ENCODE assay signal across 14 mouse cellular contexts in the genomic region with DNA sequence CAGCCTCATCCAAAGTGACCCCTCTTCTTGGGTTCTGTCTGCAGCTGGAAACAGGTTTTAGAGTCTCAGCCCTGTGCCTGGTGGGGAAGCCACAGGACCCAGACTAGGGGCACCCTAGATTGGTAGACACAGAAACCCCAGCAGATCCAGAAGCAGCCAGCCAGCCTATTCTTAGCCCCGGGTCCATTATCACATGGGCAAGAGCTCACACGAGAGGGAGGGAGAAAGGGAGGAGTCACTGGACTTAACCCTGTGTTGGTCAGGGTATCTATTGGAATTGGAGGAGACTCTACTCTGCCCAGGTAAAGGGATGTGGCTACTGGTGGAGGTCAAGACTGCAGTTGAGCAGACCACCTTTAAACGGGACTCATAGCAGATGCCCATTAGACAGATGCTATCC.
DNase-seq lines count a peak whose midpoint lies in the region; ATAC-seq and TF ChIP-seq lines count a peak whose summit lies in the region.
"Had no signal": no experiment of that assay in that cellular context is flagged by ENCODE, and none has a peak within 500 bp of the region (broad histone marks: within the 10 kb centered on the region; RNA-seq: fewer than 3 reads in every experiment).

No protein-coding gene starts in this region.

- H3K9ac ChIP-seq in heart, embryonic 14.5 days (ENCODE audit: low read length), result peak overlapping the region; percentile 12; the same call in 1 of the 2 replicates
- H3K9ac ChIP-seq in lung, postnatal 0 days (replicated peaks; ENCODE audit: low read depth), result no peak overlapping the region
- H3K9ac ChIP-seq in heart, postnatal 0 days (replicated peaks; ENCODE audit: low read depth, low read length), result no peak overlapping the region

- DNase-seq in heart, adult 11 months, result no peak
- no peak for DNase-seq in lung, postnatal 0 days (ENCODE audit: low spot score)
- no peak for DNase-seq in lung, postnatal 36 days
- peak; percentile 72 for DNase-seq in heart, postnatal 0 days (ENCODE audit: low spot score)
- peak; percentile 38 for DNase-seq in yolk sac, embryonic 10.5 days (ENCODE audit: low spot score)
- no peak for DNase-seq in embryo, embryonic 9.5 days (ENCODE audit: extremely low spot score)
- no peak for DNase-seq in urinary bladder, postnatal 14 days (ENCODE audit: low spot score)
- DNase-seq: cerebellum, adult 2 months; kidney, postnatal 36 days; right cerebral cortex, adult 18-20 months; thymus, postnatal 4 days had no signal

- H3K27ac ChIP-seq in heart, embryonic 14.5 days (replicated peaks in 1 of 2; ENCODE audit: control insufficient read depth in 1 of 2, insufficient read depth in 1 of 2, low read depth in 2 of 2, low read length in 2 of 2), result peak overlapping the region; percentile 84 to 92
- peak overlapping the region; percentile 62; the same call in 1 of the 2 replicates for H3K27ac ChIP-seq in lung, postnatal 0 days (ENCODE audit: low read length)
- H3K27ac ChIP-seq in heart, postnatal 0 days (ENCODE audit: low read depth), result peak overlapping the region; percentile 74

- no peak overlapping the region for H3K4me3 ChIP-seq in heart, embryonic 14.5 days (ENCODE audit: control insufficient read depth in 1 of 2, insufficient read depth in 1 of 2, low read depth in 1 of 2, low read length in 2 of 2)
- no peak overlapping the region for H3K4me3 ChIP-seq in lung, postnatal 0 days (ENCODE audit: low read depth, low read length)
- H3K4me3 ChIP-seq in heart, postnatal 0 days (ENCODE audit: low read depth, low read length), result no peak overlapping the region

- H3K36me3 ChIP-seq in heart, embryonic 14.5 days (ENCODE audit: control insufficient read depth, insufficient read depth, low read length), result no peaks in the 10 kb centered on the region
- H3K36me3 ChIP-seq in lung, postnatal 0 days (ENCODE audit: insufficient read depth, low read length), result no peaks in the 10 kb centered on the region
- no peaks in the 10 kb centered on the region for H3K36me3 ChIP-seq in heart, postnatal 0 days (replicated peaks; ENCODE audit: control insufficient read depth, insufficient read depth, low read length)

- 15% methylated on average over 3 of the region's 3 CpGs for WGBS in heart, embryonic 14.5 days
- whole genome bisulfite sequencing in lung, postnatal 0 days, result 24% methylated on average over 3 of the region's 3 CpGs
- WGBS in heart, postnatal 0 days, result 15% methylated on average over 3 of the region's 3 CpGs

- peaks cover 76 to 85% of the 10 kb centered on the region in 2 experiments for H3K4me1 ChIP-seq in heart, embryonic 14.5 days (ENCODE audit: control insufficient read depth in 2 of 2, insufficient read depth in 2 of 2, low read length in 2 of 2)
- H3K4me1 ChIP-seq in lung, postnatal 0 days (ENCODE audit: insufficient read depth, low read depth, low read length), result peaks cover 4% of the 10 kb centered on the region; the same call in 1 of the 2 replicates
- H3K4me1 ChIP-seq in heart, postnatal 0 days (ENCODE audit: control insufficient read depth, insufficient read depth), result peaks cover 58% of the 10 kb centered on the region

- no peak for TF ChIP-seq EP300 in lung, postnatal 0 days (IDR thresholded peaks at IDR 0.05)
- no peak for TF ChIP-seq EP300 in heart, postnatal 0 days (IDR thresholded peaks at IDR 0.05; ENCODE audit: low read depth)

- H3K4me2 ChIP-seq in heart, embryonic 14.5 days (ENCODE audit: low read length), result peak overlapping the region; percentile 40
- no peak overlapping the region for H3K4me2 ChIP-seq in lung, postnatal 0 days (replicated peaks; ENCODE audit: low read depth, low read length)
- H3K4me2 ChIP-seq in heart, postnatal 0 days (ENCODE audit: low read depth, low read length), result 0 out of 2 replicates have a peak overlapping the region, but pooled peaks have one; percentile 5

- H3K9me3 ChIP-seq in heart, embryonic 14.5 days (ENCODE audit: control insufficient read depth, low read length), result no peaks in the 10 kb centered on the region
- H3K9me3 ChIP-seq in lung, postnatal 0 days (ENCODE audit: low read length), result no peaks in the 10 kb centered on the region
- H3K9me3 ChIP-seq in heart, postnatal 0 days (replicated peaks; ENCODE audit: control insufficient read depth, low read length), result no peaks in the 10 kb centered on the region

- no peaks in the 10 kb centered on the region for H3K27me3 ChIP-seq in heart, embryonic 14.5 days (ENCODE audit: control insufficient read depth, insufficient read depth, low read length)
- no peaks in the 10 kb centered on the region for H3K27me3 ChIP-seq in lung, postnatal 0 days (replicated peaks; ENCODE audit: insufficient read depth, low read length)
- no peaks in the 10 kb centered on the region for H3K27me3 ChIP-seq in heart, postnatal 0 days (ENCODE audit: control insufficient read depth, insufficient read depth, low read length)

- TF ChIP-seq CTCF in lung, postnatal 0 days (IDR thresholded peaks at IDR 0.05), result no peak
- no peak for TF ChIP-seq CTCF in heart, postnatal 0 days (IDR thresholded peaks at IDR 0.05; ENCODE audit: low read depth)

- ATAC-seq in heart, embryonic 14.5 days (ENCODE audit: insufficient number of reproducible peaks, insufficient read depth, low FRiP score, low read depth), result peak; percentile 34; the same call in 1 of the 2 replicates
- no peak for ATAC-seq in lung, postnatal 0 days
- peak; percentile 57 for ATAC-seq in heart, postnatal 0 days (ENCODE audit: insufficient read depth, low read depth)
- ATAC-seq: forebrain, embryonic 14.5 days; inflammation-experienced regulatory T-cells, adult 6 months had no signal

Comparison
In these comparisons a context has a peak if more than half of its experiments do, and no peak if none do; other contexts are left out.
1. DNase-seq: peak in heart, postnatal 0 days (single experiment) and yolk sac, embryonic 10.5 days (single experiment); none in heart, adult 11 months (single experiment), lung, postnatal 0 days (single experiment), lung, postnatal 36 days (single experiment), embryo, embryonic 9.5 days (single experiment) and urinary bladder, postnatal 14 days (single experiment).
2. Peak in every context shown above with its lines, with median percentiles within 50 percentile points of each other: H3K27ac ChIP-seq.